Mouse (Mus musculus): ENCODE measurements around the gene Arhgap28.
"Not testable (repeated sequence)": the region's sequence is repeated elsewhere in the genome, so short reads cannot be mapped to it uniquely, and the experiment has no call there.

DNA sequence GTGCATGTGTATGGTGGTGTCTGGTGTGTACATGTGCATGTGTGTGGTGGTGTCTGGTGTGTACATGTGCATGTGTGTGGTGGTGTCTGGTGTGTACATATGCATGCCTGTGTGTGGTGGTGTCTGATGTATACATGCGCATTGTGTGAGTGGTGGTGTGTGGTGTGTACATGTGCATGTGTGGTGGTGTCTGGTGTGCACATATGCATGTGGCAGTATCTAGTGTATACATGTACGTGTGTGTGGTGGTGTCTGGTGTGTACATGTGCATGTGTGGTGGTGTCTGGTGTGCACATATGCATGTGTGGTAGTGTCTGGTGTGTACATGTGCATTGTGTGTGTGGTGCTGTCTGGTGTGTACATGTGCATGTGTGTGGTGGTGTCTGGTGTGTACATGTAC, 162.4 kb downstream of the Arhgap28 start:
- not testable (repeated sequence) for TF ChIP-seq CTCF, EP300 (IDR thresholded peaks at IDR 0.05; ENCODE audit: low read depth)
